Mouse (Mus musculus) G1E-ER4 (cell line): ENCODE data around the gene Cyp2d10. TPM values are rescaled to one million over a fixed set of nuclear protein-coding genes. Genes with fewer than 3 reads are reported as not detected.
"Not testable (repeated sequence)": the region's sequence is repeated elsewhere in the genome, so short reads cannot be mapped to it uniquely, and the experiment has no call there.

Source experiments
- GATA1 ChIP-seq: IDR thresholded peaks from one replicate; pipeline ENCODE4 v1.8.0; 2012; ENCODE audit warnings: low read length, inconsistent platforms
- polyA plus RNA-seq: library from polyadenylated mRNA; stranded (reverse); fragments of >175 nt; gene quantifications from 2 replicates; pipeline ENCODE4 v1.2.3, GENCODE M21; 2012

The Cyp2d10 gene
- polyA plus RNA-seq, 1 experiment: not detected

DNA sequence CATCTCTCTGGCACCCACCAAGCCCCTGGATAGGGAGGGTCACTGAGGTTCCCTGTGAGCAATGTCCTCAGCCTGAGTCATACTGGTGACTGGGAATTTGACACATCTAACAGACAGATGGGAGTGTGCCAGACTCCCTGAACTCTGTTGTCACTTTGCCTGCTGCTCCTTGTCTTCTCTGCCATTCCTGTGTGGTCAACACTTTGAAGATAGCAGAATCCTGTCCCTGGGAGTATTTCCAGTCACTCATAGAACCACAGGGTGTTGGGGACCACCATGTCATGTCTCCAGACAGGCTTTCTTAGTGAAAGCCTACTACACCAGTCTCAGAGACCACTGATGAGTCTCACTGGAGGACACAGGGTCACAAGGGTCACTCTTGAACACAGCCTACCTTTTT, 4.9 kb downstream of the Cyp2d10 start:
- TF ChIP-seq GATA1: no peak

DNA sequence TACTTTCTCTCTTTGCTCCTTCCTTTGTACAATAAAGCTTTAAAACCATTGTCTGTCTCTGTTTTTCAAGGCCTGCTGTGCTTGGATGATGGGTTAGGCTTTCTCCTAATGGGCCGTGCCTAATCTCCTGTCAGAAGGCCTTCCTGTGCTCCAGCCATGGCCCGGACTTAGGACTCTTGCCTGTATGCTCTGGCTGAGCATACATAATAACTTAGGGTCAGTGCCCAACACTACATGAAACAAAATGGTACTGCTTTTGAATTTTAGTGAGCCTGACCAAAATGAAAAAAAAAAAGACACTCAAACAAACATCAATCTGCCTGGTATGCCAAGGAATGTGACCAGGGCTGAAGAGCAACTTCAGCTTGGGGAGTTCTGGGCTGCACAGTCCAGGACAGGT, 5.5 kb downstream of the Cyp2d10 start:
- TF ChIP-seq GATA1: no peak

DNA sequence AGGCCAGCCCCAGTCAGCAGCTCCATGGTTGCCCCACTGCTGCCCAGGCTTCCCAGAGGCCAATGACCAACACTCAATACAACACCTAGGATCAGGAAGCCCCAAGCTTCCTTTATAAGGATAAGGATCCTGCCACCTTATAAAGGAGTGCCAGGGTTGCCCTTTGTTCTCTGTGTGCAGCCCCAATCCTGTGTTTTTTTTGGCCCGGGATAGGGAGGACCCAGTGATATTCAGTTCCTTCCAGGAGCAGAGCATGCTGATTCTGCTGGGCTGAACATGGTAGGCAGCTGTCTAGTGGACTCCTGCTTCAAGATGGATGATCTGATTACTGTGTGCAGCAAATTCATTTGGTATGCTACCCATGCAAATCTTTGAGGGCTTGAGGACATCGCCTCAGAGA, 13.1 kb downstream of the Cyp2d10 start, which contains the start of gene Cyp2d11:
Gene Cyp2d11 (minus strand): TSS at position 101 of the 400 bp plus-strand sequence.
- not testable (repeated sequence) for TF ChIP-seq GATA1

DNA sequence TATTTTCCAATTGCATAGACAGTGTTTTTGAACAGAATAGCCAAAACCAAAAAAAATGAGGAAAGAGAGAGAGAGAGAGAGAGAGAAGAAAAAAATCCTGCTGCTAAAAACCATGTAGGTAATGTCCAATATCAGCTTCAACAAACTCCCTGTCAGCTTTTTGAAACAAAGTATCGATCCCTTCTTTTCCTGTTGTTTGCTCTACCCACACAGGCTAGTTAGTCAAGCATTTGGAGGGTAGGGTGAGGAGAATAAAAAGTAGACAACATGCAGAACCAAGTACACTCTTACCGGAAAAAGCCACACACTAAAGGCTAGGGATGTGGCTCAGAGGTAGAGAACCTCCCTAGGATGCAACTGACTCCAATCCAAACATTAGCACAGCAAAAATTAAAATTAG, 21.3 kb downstream of the Cyp2d10 start:
- TF ChIP-seq GATA1: no peak

DNA sequence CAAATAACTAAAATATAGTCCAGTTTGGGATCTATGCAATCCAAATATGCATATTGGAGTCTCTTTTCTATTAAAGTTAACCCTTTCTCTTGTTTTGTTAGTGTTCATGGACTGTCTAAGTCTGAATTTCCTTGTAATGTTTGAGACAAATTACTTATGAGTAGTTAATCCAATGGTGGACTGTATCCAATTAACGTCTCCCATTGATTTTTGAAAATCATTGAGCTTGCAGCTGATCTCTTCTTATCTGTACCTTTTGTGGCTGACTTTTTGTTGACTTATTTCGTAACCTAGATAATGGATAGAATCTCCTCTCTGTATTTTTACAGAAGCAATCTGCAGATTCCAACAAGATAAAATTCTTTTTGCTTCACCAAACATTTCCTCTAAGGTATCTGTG, 24.6 kb downstream of the Cyp2d10 start:
- no peak for TF ChIP-seq GATA1

DNA sequence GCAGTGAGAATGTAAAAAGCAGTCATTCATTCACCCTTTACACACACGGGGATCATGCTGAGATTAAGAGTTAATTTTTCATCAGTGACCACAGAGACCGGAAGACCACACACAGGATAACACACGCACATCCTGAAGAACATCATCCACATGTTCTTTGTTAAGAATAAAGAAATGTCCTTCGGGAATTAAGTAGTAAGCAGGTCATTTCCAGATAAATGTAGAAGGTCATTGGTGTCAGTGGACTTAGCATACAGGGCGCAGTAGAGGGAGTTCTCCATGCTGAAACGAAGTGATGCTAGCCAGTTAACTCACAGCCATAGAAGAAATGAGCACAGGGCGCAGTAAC, 26.3 kb downstream of the Cyp2d10 start:
- TF ChIP-seq GATA1: no peak

DNA sequence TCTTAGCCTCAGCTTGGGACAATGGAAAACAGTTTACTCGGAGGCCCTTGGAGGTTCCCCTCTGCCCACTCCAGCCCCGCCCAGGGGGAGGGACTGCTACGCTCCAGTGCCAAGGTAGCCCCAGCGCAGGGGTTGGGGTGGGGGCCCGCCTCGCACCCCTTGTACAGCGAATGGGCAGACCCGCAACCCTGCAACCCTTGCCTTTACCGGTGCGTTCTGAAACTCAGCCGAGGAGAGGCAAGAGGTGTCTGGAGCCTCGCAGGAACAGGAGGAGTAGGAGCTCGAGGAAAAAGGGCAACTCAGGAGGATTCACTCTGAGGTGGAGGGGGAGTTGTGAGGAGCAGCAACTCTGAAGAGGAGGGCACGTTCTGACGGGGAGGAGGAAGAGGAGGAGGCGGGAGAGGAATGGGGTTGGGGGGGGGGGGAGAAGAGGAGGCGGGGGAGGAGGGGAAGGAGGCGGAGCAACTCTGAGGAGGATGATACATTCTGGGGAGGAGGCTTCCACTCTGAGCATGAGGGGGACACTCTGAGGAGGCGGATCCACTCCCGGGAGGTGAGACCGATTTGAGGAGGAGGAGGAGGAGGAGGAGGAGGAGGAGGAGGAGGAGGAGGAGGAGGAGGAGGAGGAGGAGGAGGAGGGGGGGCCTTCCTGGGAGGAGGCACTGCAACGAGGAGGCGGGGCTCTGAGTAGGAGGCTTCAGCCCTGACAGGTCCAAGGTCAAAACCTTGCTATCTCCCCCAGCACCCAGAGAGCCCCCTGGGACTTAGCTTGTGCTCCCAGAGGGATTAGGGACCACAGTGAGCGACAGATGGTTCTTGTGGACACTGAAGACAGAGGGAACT, 26.9 kb downstream of the Cyp2d10 start, which contains the start of gene Cyp2d22:
Gene Cyp2d22 (minus strand): TSS at position 390 of the 843 bp plus-strand sequence.
- TF ChIP-seq GATA1: no peak

DNA sequence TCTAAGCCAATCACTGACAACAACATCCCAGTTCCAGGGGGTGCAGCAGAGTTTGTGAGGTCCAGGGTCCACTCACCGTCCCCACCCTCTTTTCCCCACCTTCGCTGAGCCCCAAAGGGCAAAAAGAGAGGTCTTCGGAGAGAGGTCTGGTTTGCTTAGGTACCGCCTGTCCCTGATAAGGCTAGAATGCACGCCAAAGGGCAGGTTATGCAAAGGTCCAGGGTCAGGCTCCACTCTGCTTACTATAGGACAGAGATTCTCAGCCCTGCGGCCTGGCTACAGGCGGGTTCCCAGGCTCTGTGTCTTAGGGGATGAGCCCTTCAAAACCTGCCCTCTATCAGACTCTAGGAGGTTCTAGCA, 27.5 kb downstream of the Cyp2d10 start:
- TF ChIP-seq GATA1: no peak

DNA sequence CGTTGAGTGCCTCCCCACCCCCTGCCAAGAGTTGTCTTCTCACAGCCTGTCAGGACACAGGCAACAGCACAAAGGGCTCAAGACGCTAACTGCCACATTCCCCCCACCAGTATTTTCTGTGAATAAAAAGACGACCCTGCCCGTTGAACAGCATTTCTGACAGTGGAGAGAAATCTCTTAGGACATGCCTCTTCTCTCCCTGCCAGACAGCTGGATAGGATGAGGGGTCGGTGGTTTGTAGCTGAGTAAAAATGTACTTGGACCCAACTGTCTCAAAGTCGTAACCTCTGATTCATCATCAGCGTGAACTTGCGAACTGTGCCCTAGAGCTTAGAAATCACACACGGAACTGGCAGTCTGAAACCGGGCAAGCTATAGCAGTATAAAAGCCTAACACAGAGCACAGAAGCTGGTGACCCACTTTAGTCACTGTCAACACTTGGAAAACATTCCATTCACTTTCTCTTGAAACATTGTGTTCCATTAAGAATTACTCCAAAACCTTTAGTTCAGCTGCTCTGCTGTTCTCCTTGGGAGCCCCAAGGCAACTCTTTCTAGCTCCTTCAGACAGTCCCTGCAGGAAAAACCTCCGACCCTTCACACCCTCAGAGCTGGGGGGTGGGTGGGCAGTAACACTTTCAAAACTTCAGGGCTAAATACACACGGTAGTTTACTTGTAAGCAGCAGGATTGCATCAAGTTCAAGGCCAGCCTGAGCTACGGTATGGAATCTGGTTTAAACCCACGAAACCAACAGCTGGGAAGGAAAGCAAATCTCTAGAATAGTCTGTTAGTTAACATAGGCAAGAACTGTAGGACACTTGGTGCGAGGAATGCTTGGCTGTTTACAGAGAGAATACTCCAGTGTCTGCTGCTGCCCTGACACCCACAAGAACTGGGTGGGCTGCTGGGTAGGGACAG, 28.5 kb downstream of the Cyp2d10 start:
- TF ChIP-seq GATA1: no peak

DNA sequence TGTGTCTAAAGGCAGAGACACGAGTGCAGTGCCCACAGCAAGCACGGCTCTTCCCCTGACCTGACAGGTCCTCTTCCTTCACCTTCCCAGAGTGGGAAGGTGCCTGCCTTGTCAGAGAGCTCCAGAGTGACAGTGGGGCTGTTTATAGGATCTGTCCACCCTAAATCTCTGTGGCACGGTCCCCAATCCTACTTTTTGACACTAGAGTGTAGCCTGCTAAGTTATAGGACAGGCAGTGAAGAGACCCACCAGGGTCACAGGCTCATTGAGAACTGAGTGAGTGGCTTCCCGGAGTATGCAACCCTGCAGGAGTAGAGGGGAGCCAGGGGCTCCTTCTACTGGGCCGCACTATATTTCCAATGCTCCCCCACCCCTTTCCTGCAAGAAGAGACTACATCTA, 29.3 kb downstream of the Cyp2d10 start:
- TF ChIP-seq GATA1: no peak

DNA sequence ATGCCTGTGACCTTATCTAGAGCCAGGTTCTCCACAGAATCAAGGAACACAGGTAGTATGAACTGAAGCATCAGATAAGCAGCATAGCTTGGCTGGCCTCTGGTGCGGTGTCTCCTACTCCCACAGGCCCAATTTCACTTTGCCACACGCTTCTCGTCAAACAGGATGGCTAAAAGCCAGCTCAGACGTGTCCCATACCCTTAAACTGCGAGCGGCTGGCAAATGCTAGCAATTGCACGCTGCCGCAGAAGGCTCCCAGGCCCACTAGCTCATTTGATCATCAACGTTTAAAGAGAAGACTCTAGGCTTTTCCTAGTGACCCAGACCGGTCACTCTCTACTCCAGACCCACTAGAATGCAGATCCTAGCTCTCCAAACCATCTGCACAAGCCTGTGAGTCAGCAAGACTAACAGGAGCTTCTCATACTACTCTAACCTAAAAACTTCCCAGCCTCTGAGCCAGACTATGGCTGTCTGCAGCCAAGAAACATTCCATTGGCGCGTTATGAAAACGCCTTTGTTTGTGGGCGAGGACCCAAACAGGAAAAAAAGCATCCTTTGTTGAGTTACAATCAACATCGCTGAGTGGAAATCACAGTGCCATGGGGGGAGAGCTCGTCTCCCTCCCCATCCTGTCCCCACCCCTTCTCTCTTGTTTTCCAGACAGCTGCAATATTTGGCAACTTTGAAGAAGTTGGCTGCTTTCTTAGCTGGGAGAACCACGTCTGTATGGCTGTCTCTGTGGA, 30.4 kb downstream of the Cyp2d10 start:
- TF ChIP-seq GATA1: no peak

DNA sequence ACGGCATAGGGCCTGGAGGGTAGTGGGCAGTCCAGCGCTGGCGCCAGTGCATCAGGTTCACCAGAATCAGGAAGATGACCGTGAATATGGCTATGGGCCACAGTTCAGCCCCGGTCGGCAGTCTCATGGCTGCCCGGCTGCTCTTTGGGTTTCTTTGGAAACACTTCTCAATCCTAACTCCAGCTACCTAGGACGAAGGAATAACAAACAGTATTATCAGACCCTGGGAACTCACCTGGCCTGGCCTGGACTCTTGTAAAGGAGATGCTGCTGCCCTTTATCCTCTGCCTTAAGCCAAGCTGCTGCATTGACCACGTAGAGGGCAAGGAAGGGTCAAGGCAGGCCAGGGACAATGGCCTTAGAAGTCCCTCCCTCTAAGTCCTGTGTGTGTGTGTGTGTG, 31.1 kb downstream of the Cyp2d10 start:
- TF ChIP-seq GATA1: no peak

DNA sequence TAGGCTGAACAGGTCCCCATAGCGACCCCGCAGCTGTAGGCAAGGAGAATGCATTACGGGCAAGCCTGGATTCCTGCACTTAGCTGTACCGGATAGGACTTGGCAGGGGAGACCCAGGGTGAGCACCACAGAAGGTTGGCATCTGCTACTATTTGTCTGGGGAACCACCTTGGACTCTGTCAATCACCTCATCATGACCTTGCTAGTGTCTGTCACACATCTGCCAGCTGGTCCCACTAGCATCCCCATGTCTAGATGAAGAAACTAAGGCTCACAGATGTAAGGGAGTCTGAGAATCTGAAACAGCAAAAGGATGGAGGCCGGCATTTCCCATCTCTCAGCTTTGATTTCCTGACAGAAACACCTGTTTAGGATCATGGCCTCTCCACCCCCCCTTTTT, 32.6 kb downstream of the Cyp2d10 start:
- no peak for TF ChIP-seq GATA1

DNA sequence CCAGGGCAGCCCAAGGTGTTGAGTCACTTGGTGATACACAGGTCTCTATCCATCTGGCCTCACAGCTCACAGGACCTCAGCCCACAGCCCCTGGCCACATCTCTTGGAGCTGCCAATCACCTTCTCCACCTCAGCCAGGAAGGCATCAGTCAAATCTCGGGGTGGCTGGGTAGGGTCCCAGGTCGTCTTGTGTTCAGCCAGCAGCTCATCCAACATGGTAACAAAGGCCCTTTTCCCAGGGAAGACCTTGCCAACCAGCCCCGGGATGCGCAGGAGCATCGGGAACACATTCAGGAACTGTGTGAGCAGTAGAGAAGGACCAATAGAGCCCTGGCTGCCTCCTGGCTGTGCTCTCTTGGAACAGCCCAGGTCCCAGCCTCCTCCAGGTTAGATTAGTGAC, 34.0 kb downstream of the Cyp2d10 start:
- no peak for TF ChIP-seq GATA1

DNA sequence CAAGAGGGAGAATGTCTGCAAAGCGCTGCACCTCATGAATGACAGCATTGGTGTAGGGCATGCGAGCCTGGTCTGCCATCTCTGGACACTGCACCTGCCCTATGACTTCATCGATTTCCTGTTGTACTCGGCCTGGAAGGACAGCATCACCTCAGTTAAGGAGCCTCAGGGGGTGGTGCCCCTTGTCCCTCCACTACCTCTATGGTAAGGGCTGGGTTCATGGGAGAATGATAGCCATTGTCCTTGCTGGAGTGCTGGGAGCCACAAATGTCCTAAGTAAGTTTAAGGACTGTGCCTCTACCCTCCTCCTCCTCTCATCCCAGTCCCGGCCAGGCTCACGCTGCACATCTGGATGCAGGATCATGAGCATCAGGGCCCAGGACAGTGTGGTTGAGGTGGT, 34.5 kb downstream of the Cyp2d10 start:
- no peak for TF ChIP-seq GATA1

DNA sequence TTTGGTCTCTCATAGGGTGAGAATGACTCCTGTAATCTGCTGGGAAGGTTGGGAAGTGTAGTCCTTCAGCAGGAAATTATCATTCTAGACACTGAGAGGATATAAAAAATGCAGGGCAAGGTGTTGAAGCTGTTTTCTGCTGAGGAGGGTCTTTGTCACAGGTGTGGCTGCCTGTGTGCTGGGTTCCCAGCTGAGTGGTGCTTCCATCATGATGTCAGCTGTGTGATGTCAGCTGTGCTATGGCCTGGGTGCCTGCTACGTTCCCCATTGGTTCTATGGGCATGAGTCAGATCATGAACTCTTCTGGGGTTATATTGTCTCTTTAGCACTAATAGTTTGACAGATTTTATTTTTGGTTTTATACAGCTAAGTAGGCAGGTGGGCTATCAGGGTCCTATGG, 38.1 kb downstream of the Cyp2d10 start:
- no peak for TF ChIP-seq GATA1
